Mouse (Mus musculus) liver, embryonic 11.5 days (tissue): ENCODE data around the gene Telo2. TPM values are rescaled to one million over a fixed set of nuclear protein-coding genes. Genes with fewer than 3 reads are reported as not detected.

Experiments
- ATAC-seq: fragments of 200-750 bp; cut with Nextera tagmentation; replicated peaks from 2 replicates; pipeline ENCODE4 v1.8.0; 2017; ENCODE audit warnings: moderate number of reproducible peaks, mild to moderate bottlenecking, moderate TSS enrichment, moderate library complexity; ENCODE audit not compliant: low FRiP score
- DNase-seq: peaks from one replicate; pipeline ENCODE4 v3.0.0-alpha.2; 2017; ENCODE audit warnings: low spot score
- H3K27ac ChIP-seq: fragments of 300-500 bp; sonication (generic); 2 replicates; pipeline ENCODE4 v1.5.1; 2014; ENCODE audit warnings: mild to moderate bottlenecking, low read depth, low read length, control low read depth
- H3K27me3 ChIP-seq: fragments of 300-500 bp; sonication (generic); replicated peaks from 2 replicates; pipeline ENCODE4 v1.6.1; 2014; ENCODE audit warnings: low read length, mixed read lengths; ENCODE audit not compliant: control insufficient read depth, insufficient read depth
- H3K36me3 ChIP-seq: fragments of 300-500 bp; sonication (generic); 2 replicates; pipeline ENCODE4 v1.6.1; 2014; ENCODE audit warnings: mild to moderate bottlenecking, low read length, moderate library complexity, mixed read lengths; ENCODE audit not compliant: control insufficient read depth, insufficient read depth
- H3K4me1 ChIP-seq: fragments of 300-500 bp; sonication (generic); replicated peaks from 2 replicates; pipeline ENCODE4 v1.6.1; 2014; ENCODE audit warnings: low read length, mixed read lengths; ENCODE audit not compliant: control insufficient read depth, insufficient read depth
- H3K4me2 ChIP-seq: fragments of 300-500 bp; sonication (generic); 2 replicates; pipeline ENCODE4 v1.6.1; 2014; ENCODE audit warnings: mild to moderate bottlenecking, control low read depth, moderate library complexity
- H3K4me3 ChIP-seq: fragments of 300-500 bp; sonication (generic); 2 replicates; pipeline ENCODE4 v1.5.1; 2014; ENCODE audit warnings: low read depth, low read length, control low read depth
- H3K9ac ChIP-seq: fragments of 300-500 bp; sonication (generic); 2 replicates; pipeline ENCODE4 v1.6.1; 2014; ENCODE audit warnings: low read depth, low read length, control low read depth
- H3K9me3 ChIP-seq: fragments of 300-500 bp; sonication (generic); 2 replicates; pipeline ENCODE4 v1.6.1; 2016; ENCODE audit warnings: low read length, inconsistent platforms, mixed read lengths; ENCODE audit not compliant: control insufficient read depth
- WGBS: fragments of 180-500 bp; shearing (Covaris S2); extraction: QIAGEN DNeasy Blood & Tissue Kit; methylation state at CpG from one replicate; pipeline ENCODE4 v1.1.7; 2014; 5-methylcytosine and 5-hydroxymethylcytosine counted together
- polyA plus RNA-seq: library from polyadenylated mRNA; unstranded; fragments of >200 nt; fragmentation: Nextera tagmentation; extraction: Ambion mirVana; gene quantifications from 2 replicates; pipeline ENCODE4 v1.2.1, GENCODE M21; 2014

Gene Telo2
- polyA plus RNA-seq, 1 experiment from 2014 or later, result 49.6 TPM

DNA sequence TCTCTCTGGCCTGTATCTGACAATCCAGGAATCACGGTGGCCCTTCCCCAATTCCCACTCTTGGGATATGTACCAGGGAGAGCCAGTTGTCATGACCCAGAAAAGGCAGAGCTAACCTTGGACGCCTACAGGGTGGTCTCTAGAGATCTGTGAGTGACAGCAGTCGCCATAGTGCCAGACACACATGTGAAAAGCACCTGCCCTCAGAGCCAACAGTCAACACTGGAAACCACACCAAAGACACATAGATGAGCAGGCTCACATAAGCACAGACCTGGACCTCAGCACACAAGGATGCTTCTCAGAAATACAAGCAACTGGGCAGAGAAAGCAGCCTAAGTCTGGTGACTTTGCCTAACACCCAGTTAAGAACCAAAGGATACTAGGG lies 3.4 kb downstream of the Telo2 start:
- 87% methylated on average over 3 of the region's 3 CpGs for WGBS
- Histone ChIP-seq H3K36me3 (peaks cover 16% of the 10 kb centered on the region; the same call in 1 of the 2 replicates), H3K4me3 (no peak overlapping the region), H3K4me2 (no peak overlapping the region), H3K27ac (no peak overlapping the region), H3K4me1 (peaks cover 8% of the 10 kb centered on the region), H3K27me3 (no peaks in the 10 kb centered on the region), H3K9ac (no peak overlapping the region), H3K9me3 (no peaks in the 10 kb centered on the region)
- ATAC-seq, result no peak
- no peak for DNase-seq

DNA sequence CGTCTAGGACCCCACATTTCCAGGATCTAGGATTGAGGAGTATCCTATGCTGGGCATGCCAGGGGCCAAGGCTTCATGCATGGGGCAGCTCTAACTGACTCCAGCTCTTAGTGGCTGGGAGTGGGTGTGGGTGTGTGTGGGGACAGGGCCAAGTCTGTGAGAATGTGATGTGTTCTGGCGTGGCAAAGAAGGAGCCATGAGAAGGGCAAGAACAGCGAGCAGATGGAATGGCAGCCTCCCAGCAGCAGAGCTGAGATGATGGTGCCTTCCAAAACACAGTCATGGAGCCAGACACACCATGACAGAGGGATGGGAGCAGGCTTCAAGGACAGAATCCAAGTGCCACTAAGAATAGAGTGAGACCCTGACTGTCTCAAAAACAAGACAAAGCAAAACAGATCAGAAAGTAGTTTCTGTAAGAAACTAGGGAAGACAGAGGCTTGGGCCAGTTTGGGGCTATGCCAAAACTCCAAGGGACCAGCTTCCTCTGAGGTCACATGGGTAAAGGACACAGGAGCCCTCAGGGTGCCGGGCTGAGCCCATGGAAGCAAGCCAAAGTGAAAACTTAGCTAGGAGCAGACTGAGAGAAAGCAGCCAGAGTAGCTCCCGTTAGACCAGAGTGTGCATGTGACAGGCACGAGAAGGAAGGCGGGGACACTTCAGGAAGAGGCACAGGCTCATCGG lies 3.9 kb downstream of the Telo2 start:
- ATAC-seq (no peak), DNase-seq (no peak)
- Histone ChIP-seq H3K27ac (no peak overlapping the region), H3K9ac (no peak overlapping the region), H3K27me3 (no peaks in the 10 kb centered on the region), H3K4me1 (peaks cover 8% of the 10 kb centered on the region), H3K36me3 (peaks cover 21% of the 10 kb centered on the region; the same call in 1 of the 2 replicates), H3K4me3 (no peak overlapping the region), H3K4me2 (no peak overlapping the region), H3K9me3 (no peaks in the 10 kb centered on the region)
- WGBS, result 84% methylated on average over 8 of the region's 8 CpGs

- Histone ChIP-seq H3K9me3 (no peaks in the 10 kb centered on the region), H3K4me1 (peaks cover 7% of the 10 kb centered on the region), H3K27me3 (no peaks in the 10 kb centered on the region), H3K4me3 (no peak overlapping the region), H3K9ac (no peak overlapping the region), H3K27ac (no peak overlapping the region), H3K4me2 (no peak overlapping the region), H3K36me3 (peaks cover 25% of the 10 kb centered on the region; the same call in 1 of the 2 replicates)
- no peak for DNase-seq
- WGBS, result 89% methylated on average over 5 of the region's 5 CpGs
- no peak for ATAC-seq
Observed at GRCm38 (mm10) chr17:25111220-25111619, 4.5 kb downstream of the Telo2 start.

DNA sequence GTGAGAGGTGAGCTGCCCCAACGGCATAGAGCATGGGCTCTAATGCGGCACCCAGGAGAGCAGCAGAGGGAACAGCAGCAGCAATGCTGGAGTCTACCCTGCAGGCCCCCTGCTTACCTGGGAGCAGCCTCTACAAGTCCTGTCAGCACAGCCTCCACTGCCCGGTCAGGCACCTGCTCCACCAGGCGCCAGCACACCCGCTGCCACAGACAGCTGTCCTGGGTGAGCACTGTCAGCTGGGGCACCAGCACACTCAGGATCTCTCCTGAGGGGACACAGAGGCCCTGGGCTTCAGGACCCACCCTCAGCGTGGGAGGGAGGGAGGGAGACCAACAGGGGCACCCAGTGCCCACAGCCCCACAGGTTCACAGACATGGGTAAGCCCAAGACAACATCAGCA lies 5.2 kb downstream of the Telo2 start:
- ATAC-seq, result no peak
- WGBS, result 95% methylated on average over 6 of the region's 6 CpGs
- H3K4me1 ChIP-seq, result peaks cover 5% of the 10 kb centered on the region

GRCm38 (mm10) chr17:25109578-25109977 lies 6.2 kb downstream of the Telo2 start:
- no peak overlapping the region for H3K27ac ChIP-seq
- 78% methylated on average over 2 of the region's 2 CpGs for WGBS
- peaks cover under 1% of the 10 kb centered on the region for H3K4me1 ChIP-seq
- no peak overlapping the region for H3K4me3 ChIP-seq
- ATAC-seq, result peak; percentile 69; the same call in 1 of the 2 replicates
- DNase-seq, result no peak
- H3K9me3 ChIP-seq, result no peaks in the 10 kb centered on the region
- no peak overlapping the region for H3K4me2 ChIP-seq
- no peaks in the 10 kb centered on the region for H3K27me3 ChIP-seq
- H3K9ac ChIP-seq, result no peak overlapping the region
- peaks cover 37% of the 10 kb centered on the region for H3K36me3 ChIP-seq

More for the DNA sequence above, 5.2 kb downstream of the Telo2 start:
- no peak for DNase-seq
- no peak overlapping the region for H3K4me3 ChIP-seq
- peaks cover 29% of the 10 kb centered on the region; the same call in 1 of the 2 replicates for H3K36me3 ChIP-seq
- H3K27ac ChIP-seq, result no peak overlapping the region
- H3K27me3 ChIP-seq, result no peaks in the 10 kb centered on the region
- no peak overlapping the region for H3K4me2 ChIP-seq
- no peak overlapping the region for H3K9ac ChIP-seq
- H3K9me3 ChIP-seq, result no peaks in the 10 kb centered on the region

DNA sequence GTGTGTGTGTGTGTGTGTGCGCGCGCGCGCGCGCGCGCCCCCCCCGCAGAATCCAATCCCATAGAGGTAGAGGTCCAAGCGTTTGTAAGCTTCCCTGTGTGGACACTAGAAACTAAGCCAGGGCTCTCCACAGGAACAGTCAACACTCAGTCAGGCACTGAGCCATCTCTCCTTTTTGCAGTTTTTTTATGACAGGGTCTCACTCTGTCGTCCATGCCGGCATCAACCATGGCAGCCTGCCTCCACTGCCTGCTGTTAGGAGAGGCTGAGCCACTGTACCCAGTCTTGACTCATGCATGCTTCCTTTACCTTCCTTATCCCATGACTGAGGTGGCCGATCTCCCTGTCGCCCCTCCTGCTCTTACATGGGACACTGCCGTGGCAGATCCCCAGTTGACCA lies 8.0 kb downstream of the Telo2 start:
- no peak overlapping the region for H3K9ac ChIP-seq
- DNase-seq (no peak), ATAC-seq (no peak)
- H3K4me1 ChIP-seq, result no peaks in the 10 kb centered on the region
- no peaks in the 10 kb centered on the region for H3K9me3 ChIP-seq
- no peak overlapping the region for H3K4me3 ChIP-seq
- no peak overlapping the region for H3K4me2 ChIP-seq
- no peak overlapping the region for H3K27ac ChIP-seq
- peaks cover 42% of the 10 kb centered on the region for H3K36me3 ChIP-seq
- H3K27me3 ChIP-seq, result no peaks in the 10 kb centered on the region
- WGBS, result 83% methylated on average over 16 of the region's 16 CpGs

DNA sequence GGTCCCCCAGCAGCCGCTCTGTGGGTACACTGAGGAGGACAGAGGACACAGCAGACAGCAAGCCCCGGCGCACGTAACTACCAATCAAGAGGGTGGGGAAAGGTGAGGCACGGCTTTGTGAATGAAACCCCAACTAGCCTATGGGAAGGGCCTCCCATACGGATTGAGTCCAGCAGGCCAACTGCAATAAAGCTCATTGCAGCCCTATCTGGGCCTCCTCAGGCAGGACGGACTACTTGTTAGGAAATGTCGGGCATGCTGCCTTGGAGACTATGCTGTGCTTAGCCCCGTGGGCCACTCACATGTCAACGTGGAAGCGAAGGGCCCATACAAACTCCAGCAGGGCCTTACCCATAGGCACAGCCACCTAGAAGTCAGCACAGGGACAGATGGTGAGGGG lies 14.4 kb downstream of the Telo2 start:
- 95% methylated on average over 11 of the region's 11 CpGs for WGBS
- Histone ChIP-seq H3K36me3 (peaks cover 52% of the 10 kb centered on the region), H3K4me3 (no peak overlapping the region), H3K27ac (no peak overlapping the region), H3K9me3 (no peaks in the 10 kb centered on the region), H3K4me2 (no peak overlapping the region), H3K9ac (no peak overlapping the region), H3K4me1 (no peaks in the 10 kb centered on the region), H3K27me3 (no peaks in the 10 kb centered on the region)
- DNase-seq, result no peak
- ATAC-seq, result no peak

DNA sequence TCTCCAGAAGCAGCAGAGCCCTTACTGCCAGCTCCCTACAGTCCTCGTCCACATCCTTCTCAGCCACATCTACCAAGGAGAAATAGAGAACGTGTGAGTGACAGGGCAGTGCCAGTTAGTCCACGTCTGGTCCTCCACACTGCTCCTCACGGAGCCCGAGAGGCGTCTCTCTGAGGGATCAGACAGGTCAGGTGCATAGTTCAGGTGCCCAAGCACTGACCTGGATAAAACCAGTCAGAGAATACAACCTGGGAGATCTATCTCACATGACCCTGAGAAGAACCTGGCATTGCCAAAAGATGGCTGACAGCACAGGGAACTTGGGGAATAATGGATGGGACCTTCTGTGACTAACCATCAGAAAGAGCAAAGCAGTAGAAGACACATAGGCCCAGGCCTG lies 15.7 kb downstream of the Telo2 start:
- H3K27me3 ChIP-seq, result no peaks in the 10 kb centered on the region
- H3K9ac ChIP-seq, result no peak overlapping the region
- no peak for ATAC-seq
- H3K36me3 ChIP-seq, result peaks cover 43% of the 10 kb centered on the region
- DNase-seq, result no peak
- no peaks in the 10 kb centered on the region for H3K9me3 ChIP-seq
- H3K4me2 ChIP-seq, result no peak overlapping the region
- no peak overlapping the region for H3K4me3 ChIP-seq
- H3K27ac ChIP-seq, result no peak overlapping the region
- H3K4me1 ChIP-seq, result no peaks in the 10 kb centered on the region
- WGBS, result 87% methylated on average over 6 of the region's 6 CpGs

GRCm38 (mm10) chr17:25096221-25096620 lies 19.5 kb downstream of the Telo2 start:
- no peaks in the 10 kb centered on the region for H3K9me3 ChIP-seq
- H3K36me3 ChIP-seq, result peaks cover 33% of the 10 kb centered on the region
- DNase-seq (no peak), ATAC-seq (no peak)
- no peaks in the 10 kb centered on the region for H3K27me3 ChIP-seq
- H3K4me2 ChIP-seq, result no peak overlapping the region
- H3K4me3 ChIP-seq, result no peak overlapping the region
- H3K4me1 ChIP-seq, result no peaks in the 10 kb centered on the region
- H3K9ac ChIP-seq, result no peak overlapping the region
- H3K27ac ChIP-seq, result no peak overlapping the region
- 84% methylated on average over 2 of the region's 2 CpGs for WGBS
